Mouse (Mus musculus) MEL (cell line): ENCODE data around the gene Szrd1.

ENCODE experiments used
- CTCF ChIP-seq, 3 experiments: IDR thresholded peaks in 2 of 3; conservative IDR thresholded peaks in 1 of 3; 2 replicates each; pipeline ENCODE4 v1.5.1; 2011 to 2012; ENCODE audit warnings: low read length in 3 of 3, low read depth in 2 of 3, mild to moderate bottlenecking in 2 of 3, improper control_type of control experiment in 1 of 3, inconsistent platforms in 1 of 3, mixed read lengths in 1 of 3, moderate library complexity in 1 of 3; ENCODE audit not compliant: control insufficient read depth in 1 of 3, insufficient read depth in 1 of 3, poor library complexity in 1 of 3, severe bottlenecking in 1 of 3
- EP300 ChIP-seq, 2 experiments: IDR thresholded peaks; 2 replicates each; pipeline ENCODE4 v1.6.1; 2011; ENCODE audit warnings: improper control_type of control experiment in 2 of 2, low read length in 2 of 2, low read depth in 1 of 2, mild to moderate bottlenecking in 1 of 2
- ZKSCAN1 ChIP-seq: IDR thresholded peaks from 2 replicates; pipeline ENCODE4 v1.6.1; 2012; ENCODE audit warnings: low read depth, mild to moderate bottlenecking, inconsistent platforms, low read length, improper control_type of control experiment, moderate library complexity

DNA sequence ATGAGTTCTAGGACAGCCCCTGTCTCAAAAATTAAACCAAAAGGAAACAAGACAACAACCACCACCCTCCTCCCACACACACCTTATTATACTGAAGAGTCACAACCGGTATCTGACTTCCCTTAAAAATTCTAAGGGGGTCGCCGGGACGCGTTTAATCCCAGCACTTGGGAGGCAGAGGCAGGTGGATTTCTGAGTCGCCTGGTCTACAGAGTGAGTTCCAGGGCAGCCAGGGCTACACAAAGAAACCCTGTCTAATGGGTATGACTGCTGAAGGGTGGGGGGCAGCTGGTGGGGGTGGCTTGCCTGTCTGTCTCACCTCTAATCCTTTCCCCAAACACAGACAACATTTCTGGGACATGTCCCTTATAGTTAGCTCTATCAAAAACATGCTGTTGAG is 1.4 kb upstream of the Szrd1 start:
- TF ChIP-seq CTCF (IDR thresholded peaks at IDR 0.05 in 2 of 3, conservative IDR thresholded peaks at IDR 0.05 in 1 of 3; ENCODE audit: control insufficient read depth in 1 of 3, insufficient read depth in 1 of 3, low read depth in 2 of 3, low read length in 3 of 3, poor library complexity in 1 of 3, severe bottlenecking in 1 of 3) (no peak), EP300 (IDR thresholded peaks at IDR 0.05; ENCODE audit: low read depth in 1 of 2, low read length in 2 of 2) (no peak), ZKSCAN1 (no peak)
